Mouse (Mus musculus): ENCODE data around the gene Lrrc55. TPM values are rescaled to one million over a fixed set of nuclear protein-coding genes. Genes with fewer than 3 reads are reported as not detected.

The Lrrc55 gene
- total RNA-seq, 2 experiments from 2014 or later = 32.8 to 36.5 TPM

- H3K27ac ChIP-seq = no peak overlapping the region
- TF ChIP-seq CTCF (IDR thresholded peaks at IDR 0.05) = no peak
- no peak for DNase-seq (ENCODE audit: extremely low spot score in 1 of 2, low spot score in 2 of 2)
- H3K4me3 ChIP-seq = no peak overlapping the region
- intact Hi-C loops (cut with DNase I) = no loop called here
Measured at GRCm38 (mm10) chr2:85163311-85164047, 33.5 kb downstream of the Lrrc55 start.

- intact Hi-C loops (cut with DNase I) = no loop called here
- DNase-seq (ENCODE audit: extremely low spot score in 1 of 2, low spot score in 2 of 2) = no peak
- no peak overlapping the region for H3K27ac ChIP-seq
- no peak for TF ChIP-seq CTCF (IDR thresholded peaks at IDR 0.05)
- no peak overlapping the region for H3K4me3 ChIP-seq
Measured at GRCm38 (mm10) chr2:85161638-85162093, 35.3 kb downstream of the Lrrc55 start.

- DNase-seq (ENCODE audit: extremely low spot score in 1 of 2, low spot score in 2 of 2) = no peak
- TF ChIP-seq CTCF (IDR thresholded peaks at IDR 0.05) = no peak
- Histone ChIP-seq H3K27ac (no peak overlapping the region), H3K4me3 (no peak overlapping the region)
- intact Hi-C loops (cut with DNase I) = no loop called here
Measured at GRCm38 (mm10) chr2:85160901-85161637, 35.9 kb downstream of the Lrrc55 start.

GRCm38 (mm10) chr2:85157382-85157781 is 39.6 kb downstream of the Lrrc55 start:
- H3K4me3 ChIP-seq = no peak overlapping the region
- no peak overlapping the region for H3K27ac ChIP-seq
- no peak for TF ChIP-seq CTCF (IDR thresholded peaks at IDR 0.05)
- intact Hi-C loops (cut with DNase I) = no loop called here
- no peak for DNase-seq (ENCODE audit: extremely low spot score in 1 of 2, low spot score in 2 of 2)

- intact Hi-C loops (cut with DNase I) = no loop called here
- DNase-seq (ENCODE audit: extremely low spot score in 1 of 2, low spot score in 2 of 2) = no peak
- no peak overlapping the region for H3K27ac ChIP-seq
- no peak for TF ChIP-seq CTCF (IDR thresholded peaks at IDR 0.05)
- H3K4me3 ChIP-seq = no peak overlapping the region
Measured at GRCm38 (mm10) chr2:85156136-85156535, 40.9 kb downstream of the Lrrc55 start.

GRCm38 (mm10) chr2:85155334-85155733 is 41.7 kb downstream of the Lrrc55 start:
- intact Hi-C loops (cut with DNase I) = no loop called here
- no peak overlapping the region for H3K4me3 ChIP-seq
- TF ChIP-seq CTCF (IDR thresholded peaks at IDR 0.05) = no peak
- DNase-seq (ENCODE audit: extremely low spot score in 1 of 2, low spot score in 2 of 2) = no peak
- H3K27ac ChIP-seq = no peak overlapping the region

GRCm38 (mm10) chr2:85151233-85151632 is 45.8 kb downstream of the Lrrc55 start:
- intact Hi-C loops (cut with DNase I) = no loop called here
- no peak for DNase-seq (ENCODE audit: extremely low spot score in 1 of 2, low spot score in 2 of 2)
- TF ChIP-seq CTCF (IDR thresholded peaks at IDR 0.05) = no peak
- H3K27ac ChIP-seq = no peak overlapping the region
- no peak overlapping the region for H3K4me3 ChIP-seq

GRCm38 (mm10) chr2:85150373-85150772 is 46.6 kb downstream of the Lrrc55 start:
- TF ChIP-seq CTCF (IDR thresholded peaks at IDR 0.05) = no peak
- Histone ChIP-seq H3K27ac (no peak overlapping the region), H3K4me3 (no peak overlapping the region)
- intact Hi-C loops (cut with DNase I) = no loop called here
- no peak for DNase-seq (ENCODE audit: extremely low spot score in 1 of 2, low spot score in 2 of 2)

GRCm38 (mm10) chr2:85147481-85147880 is 49.5 kb downstream of the Lrrc55 start:
- Histone ChIP-seq H3K4me3 (no peak overlapping the region), H3K27ac (no peak overlapping the region)
- DNase-seq (ENCODE audit: extremely low spot score in 1 of 2, low spot score in 2 of 2) = no peak
- intact Hi-C loops (cut with DNase I) = loop anchor here (5.0 kb wide), 2 partner anchors 45 to 65 kb away; no protein-coding TSS in a partner anchor
- no peak for TF ChIP-seq CTCF (IDR thresholded peaks at IDR 0.05)

GRCm38 (mm10) chr2:85145346-85145745 is 51.7 kb downstream of the Lrrc55 start:
- Histone ChIP-seq H3K4me3 (no peak overlapping the region), H3K27ac (no peak overlapping the region)
- TF ChIP-seq CTCF (IDR thresholded peaks at IDR 0.05) = no peak
- no peak for DNase-seq (ENCODE audit: extremely low spot score in 1 of 2, low spot score in 2 of 2)
- intact Hi-C loops (cut with DNase I) = loop anchor here (5.0 kb wide), 2 partner anchors 47 to 67 kb away; no protein-coding TSS in a partner anchor

GRCm38 (mm10) chr2:85144908-85145307 is 52.1 kb downstream of the Lrrc55 start:
- no peak overlapping the region for H3K27ac ChIP-seq
- TF ChIP-seq CTCF (IDR thresholded peaks at IDR 0.05) = no peak
- H3K4me3 ChIP-seq = no peak overlapping the region
- DNase-seq (ENCODE audit: extremely low spot score in 1 of 2, low spot score in 2 of 2) = no peak
- intact Hi-C loops (cut with DNase I) = loop anchor here (5.0 kb wide), 2 partner anchors 47 to 67 kb away; no protein-coding TSS in a partner anchor

- intact Hi-C loops (cut with DNase I) = no loop called here
- no peak for TF ChIP-seq CTCF (IDR thresholded peaks at IDR 0.05)
- Histone ChIP-seq H3K4me3 (no peak overlapping the region), H3K27ac (no peak overlapping the region)
- no peak for DNase-seq (ENCODE audit: extremely low spot score in 1 of 2, low spot score in 2 of 2)
Measured at GRCm38 (mm10) chr2:85140833-85141232, 56.2 kb downstream of the Lrrc55 start.

All from left cerebral cortex, adult 2 months (tissue).